Mouse (Mus musculus) erythroblast, embryonic 14.5 days (primary cell): ENCODE data around the gene Emx2. TPM values are rescaled to one million over a fixed set of nuclear protein-coding genes. Genes with fewer than 3 reads are reported as not detected.

ENCODE experiments used
- H3K27me3 ChIP-seq: 2 replicates; pipeline ENCODE4 v1.6.1; 2012; ENCODE audit warnings: inconsistent platforms; ENCODE audit not compliant: control insufficient read depth
- H3K36me3 ChIP-seq: 2 replicates; pipeline ENCODE4 v1.6.1; 2012; ENCODE audit warnings: mild to moderate bottlenecking, inconsistent platforms; ENCODE audit not compliant: control insufficient read depth
- H3K4me1 ChIP-seq: 2 replicates; pipeline ENCODE4 v1.6.1; 2012; ENCODE audit warnings: inconsistent platforms; ENCODE audit not compliant: control insufficient read depth
- H3K4me3 ChIP-seq: replicated peaks from 2 replicates; pipeline ENCODE3; 2012; ENCODE audit warnings: moderate library complexity, mild to moderate bottlenecking, inconsistent platforms
- H3K9me3 ChIP-seq: 2 replicates; pipeline ENCODE4 v1.6.1; 2012; ENCODE audit warnings: low read length, inconsistent platforms, mixed read lengths; ENCODE audit not compliant: control insufficient read depth
- GATA1 ChIP-seq: IDR thresholded peaks from 2 replicates; pipeline ENCODE4 v1.6.1; 2012; ENCODE audit warnings: low read length, inconsistent platforms, mixed read lengths
- TAL1 ChIP-seq: IDR thresholded peaks from 3 replicates; pipeline ENCODE4 v1.6.1; 2012; ENCODE audit warnings: low read length, inconsistent platforms, mixed read lengths
- polyA plus RNA-seq: library from polyadenylated mRNA; stranded (reverse); fragments of >175 nt; gene quantifications from 2 replicates; pipeline ENCODE4 v1.2.3, GENCODE M21; 2012

Emx2 gene
- polyA plus RNA-seq, 1 experiment, result not detected

DNA sequence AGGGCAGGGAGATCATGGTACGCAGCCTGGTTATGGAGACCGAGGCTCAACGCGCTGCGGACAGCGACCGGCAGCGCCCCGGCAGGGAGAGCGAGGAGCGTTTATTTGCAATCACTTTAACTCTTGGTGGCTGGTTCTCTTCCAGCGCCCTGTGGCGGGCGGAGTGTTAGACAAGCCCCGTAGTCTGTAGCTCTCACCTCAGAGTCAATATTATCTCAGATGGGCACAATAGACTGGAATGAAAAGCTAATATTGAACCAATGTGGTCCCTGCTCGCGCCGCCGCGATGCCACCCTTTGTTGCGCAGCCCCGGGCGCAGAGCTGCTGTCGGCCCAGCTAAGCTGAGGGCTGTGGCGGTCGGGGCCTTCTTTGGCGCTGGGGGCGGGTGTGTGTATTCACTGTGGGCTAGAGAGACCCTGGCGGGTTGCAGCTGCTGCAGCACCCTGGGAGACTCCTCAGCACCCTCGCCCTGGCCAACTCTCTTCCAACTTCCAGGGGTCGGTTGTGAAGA is 6.7 kb upstream of the Emx2 start:
- Histone ChIP-seq H3K36me3 (no peaks in the 10 kb centered on the region), H3K27me3 (peaks cover 82% of the 10 kb centered on the region), H3K9me3 (no peaks in the 10 kb centered on the region), H3K4me1 (no peaks in the 10 kb centered on the region), H3K4me3 (no peak overlapping the region)
- TF ChIP-seq TAL1 (no peak), GATA1 (no peak)

DNA sequence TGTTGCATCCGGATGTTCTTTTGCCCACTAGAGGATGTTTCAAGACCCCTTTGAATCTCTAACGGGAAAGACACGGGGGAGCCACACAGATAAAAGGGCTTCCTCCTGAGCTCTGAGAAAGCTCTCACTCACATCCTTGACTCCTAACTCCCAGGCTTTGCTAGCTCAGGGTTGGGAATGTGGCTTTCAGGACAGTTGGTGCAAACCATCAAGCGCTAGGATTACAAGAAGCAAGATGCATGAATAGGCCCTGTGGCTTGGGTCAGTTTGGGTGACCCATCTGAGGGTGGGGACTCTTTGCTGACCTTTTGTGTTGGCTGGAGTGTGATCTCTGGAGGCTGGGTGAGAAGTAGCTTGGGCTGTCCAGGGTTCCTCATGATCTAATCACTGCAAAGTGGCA is 5.9 kb upstream of the Emx2 start:
- H3K36me3 ChIP-seq, result no peaks in the 10 kb centered on the region
- no peaks in the 10 kb centered on the region for H3K9me3 ChIP-seq
- H3K4me1 ChIP-seq, result no peaks in the 10 kb centered on the region
- TF ChIP-seq TAL1 (no peak), GATA1 (no peak)
- H3K4me3 ChIP-seq, result no peak overlapping the region
- H3K27me3 ChIP-seq, result peaks cover 90% of the 10 kb centered on the region

DNA sequence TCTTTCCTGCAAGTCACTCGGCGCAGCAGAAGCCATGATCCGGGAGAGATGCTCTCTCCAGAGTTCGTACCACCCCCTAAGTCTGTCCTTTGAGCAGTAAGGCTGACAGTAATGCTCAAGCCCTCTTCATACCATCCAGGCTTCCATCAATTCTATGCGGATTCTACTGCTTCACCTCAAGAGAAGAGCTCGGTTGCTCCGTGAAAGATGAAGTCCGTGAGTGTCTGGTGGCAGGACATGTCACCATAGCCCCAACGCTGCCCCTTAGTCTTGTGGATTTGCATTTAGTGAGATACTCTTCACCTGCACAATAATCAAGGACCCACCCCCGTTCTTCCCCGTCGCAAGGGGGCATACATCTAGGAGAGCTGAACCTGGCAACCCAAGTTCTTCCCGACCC is 4.6 kb upstream of the Emx2 start:
- Histone ChIP-seq H3K36me3 (no peaks in the 10 kb centered on the region), H3K9me3 (no peaks in the 10 kb centered on the region), H3K27me3 (peaks cover 97% of the 10 kb centered on the region), H3K4me3 (no peak overlapping the region), H3K4me1 (no peaks in the 10 kb centered on the region)
- TF ChIP-seq GATA1 (no peak), TAL1 (no peak)

DNA sequence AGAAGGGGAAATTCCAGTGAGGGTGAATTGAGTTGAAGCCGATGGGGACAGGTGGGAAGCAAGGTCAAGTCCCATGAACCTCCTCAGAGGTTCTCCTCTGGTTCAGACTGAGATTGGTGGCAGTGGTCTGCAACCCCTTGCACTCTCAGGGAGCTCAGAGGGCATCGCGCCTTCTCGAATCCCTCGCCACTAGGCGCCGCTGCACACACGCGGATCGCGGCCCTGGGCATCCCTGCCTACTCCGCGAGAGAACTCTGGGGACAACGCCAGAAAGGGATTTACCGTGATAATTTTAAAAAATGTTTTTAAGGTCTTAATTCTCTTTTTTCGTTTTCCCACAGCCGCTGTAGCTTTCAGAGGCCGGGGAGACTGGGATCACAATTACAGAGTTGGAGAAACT is 4.0 kb upstream of the Emx2 start:
- peaks cover 97% of the 10 kb centered on the region for H3K27me3 ChIP-seq
- TF ChIP-seq TAL1, result no peak
- TF ChIP-seq GATA1, result no peak
- no peak overlapping the region for H3K4me3 ChIP-seq

DNA sequence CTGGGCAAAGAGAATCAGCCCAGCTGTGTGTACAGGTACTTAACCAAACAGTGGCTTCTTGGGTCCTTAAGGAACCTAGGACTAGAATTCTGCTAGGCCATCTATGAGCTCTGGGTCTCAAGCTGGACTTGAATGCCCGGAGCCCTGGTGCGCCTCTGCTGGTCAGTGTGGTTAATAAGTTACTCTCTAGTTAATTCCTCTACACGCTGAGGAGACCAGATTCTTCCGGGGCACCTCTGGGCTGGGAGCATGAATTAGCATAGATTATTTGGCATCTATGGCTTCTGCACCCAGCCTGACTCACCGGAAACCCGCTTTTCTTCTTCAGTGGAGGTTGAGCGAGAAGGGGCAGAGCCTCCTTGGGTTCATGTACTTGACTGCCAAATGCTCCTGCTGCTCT is 2.5 kb upstream of the Emx2 start:
- Histone ChIP-seq H3K4me1 (no peaks in the 10 kb centered on the region), H3K9me3 (peaks cover 2% of the 10 kb centered on the region; the same call in 1 of the 2 replicates), H3K36me3 (no peaks in the 10 kb centered on the region), H3K4me3 (no peak overlapping the region), H3K27me3 (peaks cover 100% of the 10 kb centered on the region)
- TF ChIP-seq TAL1, result no peak
- no peak for TF ChIP-seq GATA1

More for the DNA sequence above, 4.0 kb upstream of the Emx2 start:
- Histone ChIP-seq H3K4me1 (no peaks in the 10 kb centered on the region), H3K36me3 (no peaks in the 10 kb centered on the region), H3K9me3 (no peaks in the 10 kb centered on the region; the same call in 1 of the 2 replicates)

DNA sequence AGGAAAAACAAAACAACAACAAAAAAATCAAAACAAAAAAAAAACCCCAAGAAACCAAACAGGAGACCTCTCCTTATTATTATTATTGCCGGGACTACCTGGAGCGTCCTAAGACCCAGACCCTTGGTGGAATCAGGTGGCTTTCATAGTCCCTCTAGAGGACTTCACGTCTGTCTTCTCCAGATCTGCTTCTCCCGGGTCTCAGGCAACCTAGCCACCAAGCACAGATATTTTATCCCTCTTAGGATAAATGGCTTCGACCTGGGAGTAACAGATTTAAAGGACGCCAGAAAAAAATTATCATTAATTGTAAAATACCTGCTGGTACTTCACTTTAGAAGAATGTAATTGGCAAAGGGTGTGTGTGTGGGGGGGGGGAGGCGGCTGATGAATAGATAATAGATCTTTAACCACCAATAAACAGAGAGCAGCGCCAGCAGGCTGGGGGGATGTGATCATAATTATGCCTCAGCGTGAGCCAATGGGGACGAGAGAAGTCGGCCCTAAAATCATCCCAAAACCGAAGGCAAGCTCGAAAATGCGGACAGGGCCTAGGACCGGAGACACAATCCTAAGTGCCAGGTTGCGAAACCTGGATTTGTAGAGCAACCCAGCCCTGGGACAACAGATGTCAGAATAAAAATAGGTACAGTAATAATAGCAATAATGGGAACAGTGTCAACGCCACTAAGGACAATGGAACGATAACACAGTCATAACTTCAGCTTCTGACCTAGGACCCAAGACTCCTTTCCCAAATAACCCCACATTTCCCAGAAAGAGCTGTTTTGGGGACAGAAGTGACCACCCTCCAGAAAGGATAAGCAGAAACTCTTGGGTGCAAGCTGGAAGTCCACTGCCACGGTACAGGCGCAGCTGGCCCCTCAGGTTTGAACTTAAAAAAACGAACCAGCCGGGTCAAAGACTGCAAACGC is 894 bp upstream of the Emx2 start:
- Histone ChIP-seq H3K36me3 (no peaks in the 10 kb centered on the region), H3K9me3 (peaks cover 2% of the 10 kb centered on the region; the same call in 1 of the 2 replicates), H3K4me3 (no peak overlapping the region), H3K27me3 (peaks cover 100% of the 10 kb centered on the region), H3K4me1 (no peaks in the 10 kb centered on the region)
- TF ChIP-seq TAL1, result no peak
- no peak for TF ChIP-seq GATA1

DNA sequence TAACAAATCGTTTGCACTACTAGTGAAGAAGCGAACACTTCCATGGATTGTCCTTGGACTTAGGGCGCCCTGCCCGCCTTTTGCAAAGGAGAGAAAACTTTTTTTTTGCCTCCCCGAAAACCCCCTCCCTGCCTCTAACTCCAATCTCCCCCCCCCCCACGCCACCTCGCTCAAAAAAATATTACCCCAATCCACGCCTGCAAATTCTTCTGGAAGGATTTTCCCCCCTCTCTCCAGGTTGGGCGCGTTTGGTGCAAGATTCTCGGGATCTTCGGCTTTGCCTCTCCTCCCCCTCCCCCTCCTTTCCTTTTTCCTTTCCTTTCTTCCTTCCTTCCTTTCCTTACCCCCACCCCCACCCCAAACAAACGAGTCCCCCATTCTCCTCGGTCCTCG is 567 bp downstream of the Emx2 start:
- H3K4me1 ChIP-seq, result no peaks in the 10 kb centered on the region
- H3K9me3 ChIP-seq, result peaks cover 2% of the 10 kb centered on the region; the same call in 1 of the 2 replicates
- H3K36me3 ChIP-seq, result no peaks in the 10 kb centered on the region
- no peak overlapping the region for H3K4me3 ChIP-seq
- H3K27me3 ChIP-seq, result peaks cover 100% of the 10 kb centered on the region
- TF ChIP-seq TAL1, result no peak
- no peak for TF ChIP-seq GATA1

DNA sequence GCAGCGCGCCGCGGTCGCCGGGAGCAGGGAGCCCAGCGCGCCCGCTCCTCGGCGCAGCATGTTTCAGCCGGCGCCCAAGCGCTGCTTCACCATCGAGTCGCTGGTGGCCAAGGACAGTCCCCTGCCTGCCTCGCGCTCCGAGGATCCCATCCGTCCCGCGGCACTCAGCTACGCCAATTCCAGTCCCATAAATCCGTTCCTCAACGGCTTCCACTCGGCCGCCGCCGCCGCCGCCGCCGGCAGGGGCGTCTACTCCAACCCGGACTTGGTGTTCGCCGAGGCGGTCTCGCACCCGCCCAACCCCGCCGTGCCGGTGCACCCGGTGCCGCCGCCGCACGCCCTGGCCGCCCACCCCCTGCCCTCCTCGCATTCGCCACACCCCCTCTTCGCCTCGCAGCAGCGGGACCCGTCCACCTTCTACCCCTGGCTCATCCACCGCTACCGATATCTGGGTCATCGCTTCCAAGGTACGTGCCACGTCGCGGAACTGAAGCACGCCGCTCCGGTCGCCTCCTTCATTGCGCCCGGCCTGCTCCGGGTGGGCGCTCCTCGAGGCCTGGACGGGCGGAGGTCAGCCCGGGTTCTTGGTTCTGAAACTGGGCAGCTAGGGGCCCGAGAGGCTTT is 1.1 kb downstream of the Emx2 start:
- Histone ChIP-seq H3K9me3 (peaks cover 2% of the 10 kb centered on the region; the same call in 1 of the 2 replicates), H3K4me1 (no peaks in the 10 kb centered on the region), H3K27me3 (peaks cover 100% of the 10 kb centered on the region), H3K36me3 (no peaks in the 10 kb centered on the region), H3K4me3 (no peak overlapping the region)
- no peak for TF ChIP-seq GATA1

DNA sequence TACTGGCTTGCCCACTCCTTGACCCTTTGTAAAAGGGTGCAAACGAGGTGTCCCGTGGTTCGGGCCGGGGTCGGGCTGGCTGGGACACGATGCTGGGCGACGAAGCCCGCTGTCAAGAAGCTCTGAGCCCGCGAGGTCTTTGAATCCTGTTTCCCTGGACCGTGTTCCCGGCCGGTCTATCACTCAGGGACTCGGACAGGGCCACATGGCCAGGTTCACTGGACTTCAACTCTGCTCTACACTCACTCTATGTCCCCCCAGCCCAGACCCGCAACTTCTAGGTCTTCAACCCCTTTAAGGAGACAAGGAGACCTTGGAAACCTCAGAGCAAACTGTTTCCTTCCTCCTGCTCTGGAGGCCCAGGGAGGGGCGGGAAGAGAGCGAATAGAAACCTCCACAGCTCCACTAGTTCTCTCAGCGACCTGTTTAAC is 1.7 kb downstream of the Emx2 start:
- TF ChIP-seq GATA1 (no peak), TAL1 (no peak)
- H3K4me1 ChIP-seq, result no peaks in the 10 kb centered on the region
- no peak overlapping the region for H3K4me3 ChIP-seq
- H3K9me3 ChIP-seq, result peaks cover 2% of the 10 kb centered on the region; the same call in 1 of the 2 replicates
- peaks cover 100% of the 10 kb centered on the region for H3K27me3 ChIP-seq
- H3K36me3 ChIP-seq, result no peaks in the 10 kb centered on the region
